Mouse (Mus musculus): Measurements from ENCODE around the gene Fmod. TPM values are rescaled to one million over a fixed set of nuclear protein-coding genes. Genes with fewer than 3 reads are reported as not detected.

Gene Fmod
- total RNA-seq (2021) = 10 to 100 TPM; 19.0 to 20.0 TPM

DNA sequence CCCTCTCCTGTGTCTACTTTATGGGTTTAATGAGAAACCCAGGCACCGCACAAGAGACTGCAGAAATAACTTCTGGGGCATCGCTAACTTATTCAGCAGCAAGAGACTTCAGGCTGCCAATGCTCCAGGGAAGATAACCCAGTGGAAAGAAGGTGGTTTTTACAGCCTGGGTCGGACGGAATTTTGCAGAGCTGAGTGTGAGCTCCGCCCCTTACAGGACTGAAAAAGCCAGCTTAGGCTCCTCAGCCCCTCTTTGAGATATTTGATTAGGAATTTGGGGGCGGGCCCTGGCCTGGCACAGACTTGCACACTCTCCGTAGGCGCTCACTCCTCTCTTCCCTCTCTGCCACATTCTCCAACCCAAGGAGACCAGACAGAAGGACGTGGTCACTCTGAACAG lies at the start of gene Fmod:
Fmod (plus strand) TSS at position 83 of the 400 bp plus-strand sequence.
- no peak for DNase-seq

DNA sequence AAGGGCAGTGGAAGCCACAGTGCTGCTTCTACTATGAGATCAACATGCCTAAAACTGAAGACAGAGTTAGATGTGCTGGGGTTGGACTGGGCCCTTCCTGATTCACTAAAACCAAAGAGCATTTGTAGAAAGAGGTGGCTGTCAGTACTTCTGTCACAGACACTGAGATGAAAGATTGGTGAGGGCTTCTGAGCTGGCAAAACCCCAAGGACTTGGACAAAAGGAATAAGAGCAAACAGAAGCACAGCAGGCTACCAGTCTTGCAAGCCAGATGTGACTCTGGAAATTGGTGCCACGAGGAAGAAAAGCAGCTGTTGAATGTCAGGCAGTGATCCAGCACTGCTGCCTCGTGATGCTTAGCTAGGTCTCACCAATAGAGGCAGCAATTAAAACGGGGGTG lies 48.2 kb upstream of the Fmod start:
- intact Hi-C loops (cut with DNase I) = no loop called here
- DNase-seq = no peak

More for the DNA sequence above, at the start of gene Fmod:
- intact Hi-C loops (cut with DNase I) = no loop called here

DNA sequence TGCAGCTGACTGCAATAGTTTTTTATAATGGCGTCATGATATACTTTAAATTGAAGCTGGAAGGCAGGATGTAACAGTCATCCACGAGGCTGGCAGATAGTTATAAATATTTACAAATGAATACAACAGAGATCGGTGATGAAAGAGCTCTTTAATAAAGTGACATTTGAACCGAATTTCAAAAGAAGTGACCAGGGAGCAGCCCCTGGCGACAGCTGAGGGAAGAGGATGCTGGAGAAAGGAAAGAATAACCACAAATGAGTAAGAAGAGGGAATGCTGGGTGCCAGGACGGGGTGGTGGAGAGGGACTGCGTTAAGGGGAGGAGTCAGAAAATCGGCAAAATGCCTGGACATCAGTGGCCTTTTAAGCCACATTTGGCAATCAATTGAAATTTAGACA lies 45.8 kb upstream of the Fmod start:
- intact Hi-C loops (cut with DNase I) = no loop called here
- no peak for DNase-seq

DNA sequence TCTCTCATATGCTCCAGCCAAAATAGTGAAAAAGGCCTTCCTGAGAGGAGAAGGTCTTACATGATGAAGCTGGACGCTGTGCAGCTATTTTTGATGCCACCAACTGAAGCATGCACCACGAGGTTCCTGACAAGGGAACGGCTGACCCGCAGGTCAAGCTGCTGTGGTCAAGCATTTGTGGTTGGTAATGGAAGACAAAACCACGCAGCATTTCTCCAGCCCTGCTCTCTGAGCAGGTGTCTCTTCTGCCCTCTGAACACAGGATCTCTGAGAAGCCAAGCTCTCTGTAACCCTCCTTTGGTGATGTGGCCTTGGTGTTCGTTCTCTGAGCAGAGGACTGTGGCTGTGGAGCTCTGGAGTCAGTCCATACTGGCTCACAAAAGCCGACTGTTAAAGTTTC lies 31.6 kb upstream of the Fmod start:
- intact Hi-C loops (cut with DNase I) = no loop called here
- no peak for DNase-seq

DNA sequence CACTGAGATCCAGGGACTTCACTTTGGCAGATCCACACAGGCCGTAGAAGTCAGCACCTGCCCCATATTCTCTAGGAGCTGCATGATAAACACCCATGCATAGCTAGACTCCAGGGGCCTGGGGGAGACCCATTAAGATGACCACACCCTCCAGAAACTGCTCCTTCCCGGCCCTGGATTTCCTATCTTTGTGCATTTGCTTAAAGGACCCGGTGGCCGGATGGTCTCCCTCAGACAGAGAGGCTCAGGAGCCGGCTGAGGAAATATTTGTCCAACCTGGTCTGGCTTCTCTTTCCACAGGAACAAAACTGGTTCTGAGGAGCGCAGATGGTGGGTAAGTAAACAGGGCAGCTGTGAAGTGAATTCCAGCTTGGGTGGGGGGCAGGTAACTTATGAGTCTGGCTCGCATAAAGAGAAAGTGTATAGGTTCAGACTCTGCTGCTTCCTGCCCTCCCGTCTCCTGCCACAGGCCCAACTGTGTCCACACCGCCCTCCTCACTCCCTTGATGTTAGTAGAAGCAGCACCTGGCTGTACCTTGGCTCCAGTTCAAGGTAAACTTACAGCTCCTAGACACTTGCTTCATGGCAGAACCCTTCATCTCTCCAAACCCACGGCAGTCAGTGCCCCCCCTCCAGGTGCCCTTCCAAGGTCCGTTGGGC lies 30.8 kb upstream of the Fmod start:
- no peak for DNase-seq
- intact Hi-C loops (cut with DNase I) = no loop called here

DNA sequence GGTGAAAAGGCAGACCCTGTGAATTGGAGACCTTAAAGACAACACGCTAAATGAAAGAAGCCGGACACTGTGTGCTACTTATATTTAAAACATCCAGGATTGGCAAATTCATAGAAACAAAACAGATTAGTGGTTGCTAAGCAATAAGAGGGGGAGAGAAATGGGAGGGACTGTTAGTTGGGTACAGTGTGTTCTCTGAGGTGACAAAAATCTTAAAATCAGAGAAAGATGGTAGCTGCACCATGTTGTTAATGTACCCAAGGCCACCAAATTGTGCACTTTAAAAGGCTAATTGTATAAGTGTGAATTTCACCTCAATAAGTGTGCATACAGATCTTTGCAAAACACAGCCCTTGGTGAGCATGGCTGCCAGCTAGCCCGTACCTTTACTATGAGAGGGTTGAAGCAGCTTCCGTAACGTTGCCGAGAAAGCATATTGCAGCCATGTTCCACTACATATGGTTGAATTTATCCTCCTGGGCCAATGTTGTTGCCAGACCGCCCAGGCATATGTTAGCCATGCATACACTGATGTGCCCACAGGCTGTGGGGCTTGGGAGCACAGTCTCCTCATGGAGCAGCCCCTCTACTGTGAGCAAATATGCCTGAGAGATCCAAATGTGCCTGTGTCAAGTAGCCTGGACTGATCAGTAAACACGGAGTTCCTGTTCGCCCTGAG lies 12.6 kb upstream of the Fmod start:
- no peak for DNase-seq
- intact Hi-C loops (cut with DNase I) = no loop called here

DNA sequence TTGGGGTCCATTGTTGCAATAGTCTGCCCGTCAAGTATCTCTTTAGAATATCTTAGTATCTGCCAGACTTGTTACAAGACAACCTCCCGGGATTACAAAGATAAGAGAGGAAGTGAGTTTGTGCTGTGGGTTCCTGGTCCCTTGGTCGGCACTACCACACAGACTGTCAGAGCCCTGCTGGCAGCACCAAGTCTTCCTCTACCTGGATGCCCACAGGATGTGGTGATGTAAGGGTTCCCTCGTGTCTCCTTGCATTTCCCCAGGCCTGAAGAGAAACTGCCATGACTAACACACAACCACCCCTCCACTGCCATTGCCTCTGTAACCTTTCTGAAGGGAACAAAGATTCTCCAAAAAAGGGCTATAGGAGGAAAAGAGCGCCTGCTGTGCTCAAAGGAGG lies 11.1 kb upstream of the Fmod start:
- DNase-seq = no peak
- intact Hi-C loops (cut with DNase I) = no loop called here

DNA sequence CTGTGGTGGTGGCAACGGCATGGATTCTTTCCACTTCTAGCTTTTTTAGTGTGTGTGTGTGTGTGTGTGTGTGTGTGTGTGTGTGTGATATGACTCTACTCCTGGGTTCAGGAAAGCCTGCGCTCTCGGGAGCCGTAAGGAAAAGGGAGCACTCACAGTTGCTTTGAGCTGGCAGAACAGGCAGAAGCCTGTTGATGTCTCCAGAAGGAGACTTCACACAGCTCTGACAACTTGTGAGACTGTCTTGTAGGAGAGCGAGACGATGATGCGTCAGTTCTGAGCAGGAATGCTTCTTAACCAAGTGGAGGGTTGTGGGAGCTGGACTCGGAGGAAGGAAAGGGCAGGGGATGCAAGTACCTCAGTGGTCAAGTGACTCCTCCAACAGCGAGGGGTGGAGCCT lies 10.3 kb upstream of the Fmod start:
- intact Hi-C loops (cut with DNase I) = no loop called here
- DNase-seq = no peak

DNA sequence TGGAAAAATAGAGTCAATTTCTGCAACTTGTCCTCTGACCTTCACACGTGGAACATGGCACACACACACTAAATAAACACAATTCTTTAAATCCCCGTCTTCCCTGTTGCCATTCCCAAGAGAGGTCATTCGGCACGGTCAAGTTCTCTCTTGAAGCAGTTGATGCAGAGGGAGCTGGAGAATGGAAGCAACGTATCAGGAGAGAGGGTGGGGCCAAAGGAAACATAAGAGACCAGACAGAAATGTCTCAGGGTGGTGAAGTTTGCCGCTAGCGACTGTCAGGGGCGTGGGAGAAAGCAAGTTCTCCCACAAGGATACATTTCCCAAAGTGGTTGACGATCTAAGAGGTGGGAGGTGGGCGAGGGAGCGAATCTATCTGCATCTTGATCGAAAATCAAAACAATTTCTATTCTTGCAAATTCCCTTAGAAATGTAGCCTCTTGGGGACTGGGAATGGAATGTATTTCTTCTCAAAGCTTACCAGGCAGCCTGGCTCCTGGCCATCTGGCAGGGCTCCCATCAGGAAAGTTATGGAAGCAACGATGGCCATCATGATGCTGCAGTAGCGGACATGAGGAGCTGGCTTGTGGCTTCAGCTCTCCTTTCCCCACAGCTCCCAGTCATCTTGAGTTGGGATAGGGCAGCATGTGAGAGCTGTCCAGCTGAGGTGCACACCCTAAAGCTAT lies 8.8 kb upstream of the Fmod start:
- DNase-seq = peak; percentile 42
- intact Hi-C loops (cut with DNase I) = no loop called here

DNA sequence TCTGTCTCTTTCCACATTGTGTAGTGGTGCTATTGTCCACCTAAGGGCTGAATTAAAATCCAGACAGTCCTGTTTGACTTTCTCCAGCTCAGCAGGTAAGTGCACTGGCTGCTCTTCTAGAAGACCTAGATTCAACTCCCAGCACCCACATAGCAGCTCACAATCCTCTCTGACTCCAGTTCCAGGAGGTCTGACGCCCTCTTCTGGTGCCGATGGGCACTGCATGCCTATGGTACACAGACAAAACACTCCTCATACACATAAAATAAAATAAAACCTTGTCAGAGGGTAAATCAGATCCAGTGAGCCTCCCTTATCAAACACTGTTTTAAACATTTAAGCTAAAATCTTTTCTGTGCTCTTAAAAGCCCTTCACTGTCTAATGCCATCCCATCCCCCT lies 562 bp upstream of the Fmod start:
- intact Hi-C loops (cut with DNase I) = no loop called here
- no peak for DNase-seq

DNA sequence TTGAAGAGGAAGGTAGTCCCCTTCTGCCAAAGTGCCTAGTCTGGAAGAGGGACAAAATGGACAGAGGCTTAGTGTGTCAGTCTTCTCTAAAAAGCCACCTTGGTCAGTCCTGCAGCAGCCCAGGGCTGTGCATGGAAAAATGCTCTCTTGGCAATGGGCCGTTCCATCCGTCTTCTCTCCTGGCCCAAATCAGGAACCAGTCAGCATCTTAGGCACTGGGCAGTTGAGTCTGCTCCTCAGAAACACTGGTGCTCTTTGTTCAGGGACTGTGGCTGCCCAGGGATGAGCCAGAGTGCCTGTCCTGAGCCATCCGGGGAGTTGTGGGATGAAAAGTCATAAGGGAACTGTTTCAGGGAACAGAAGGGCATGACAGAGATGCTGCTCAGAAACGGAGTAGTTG lies 1.3 kb downstream of the Fmod start:
- intact Hi-C loops (cut with DNase I) = no loop called here
- DNase-seq = no peak

DNA sequence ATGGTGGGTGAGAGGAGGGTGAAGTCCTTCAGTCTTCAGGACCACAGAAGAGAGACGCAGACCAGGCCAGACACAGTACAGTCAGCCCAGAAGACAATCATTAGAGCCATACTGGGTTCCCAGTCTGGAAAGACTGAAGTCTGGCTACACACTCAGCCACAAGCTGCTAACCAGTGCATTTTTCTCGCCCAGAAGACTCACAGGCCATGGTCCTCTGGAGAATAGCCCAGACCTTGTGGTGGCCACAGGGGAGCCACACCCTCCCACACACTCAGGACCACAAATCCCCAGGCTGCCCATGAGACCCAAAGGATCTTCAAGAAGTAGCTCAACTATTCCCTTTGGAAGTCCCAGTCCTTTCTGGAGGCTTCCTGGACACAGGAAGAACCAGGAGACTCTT lies 2.3 kb downstream of the Fmod start:
- intact Hi-C loops (cut with DNase I) = no loop called here

DNA sequence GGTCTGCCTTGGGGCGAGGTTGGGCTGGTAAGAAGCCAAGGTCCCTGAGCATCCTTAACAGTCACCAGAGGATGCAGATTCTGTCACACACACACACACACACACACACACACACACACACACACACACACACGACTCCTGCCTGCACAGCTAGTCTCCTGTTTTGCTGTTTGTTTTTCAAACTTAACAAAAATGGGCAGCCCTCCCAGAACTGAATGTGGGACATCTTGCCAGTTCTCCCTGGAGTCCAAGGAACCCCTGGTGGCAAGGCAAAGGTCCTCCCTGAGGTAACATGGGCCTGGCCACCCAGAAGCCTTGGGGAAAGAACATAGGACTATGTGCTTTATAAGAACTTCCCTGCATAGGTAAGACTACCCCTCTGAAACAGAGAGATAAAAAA lies 4.8 kb downstream of the Fmod start:
- intact Hi-C loops (cut with DNase I) = loop anchor here (10.0 kb wide), 1 partner anchor 407 kb away; no protein-coding TSS in a partner anchor
- no peak for DNase-seq

More for the DNA sequence above, 2.3 kb downstream of the Fmod start:
- DNase-seq = no peak

DNA sequence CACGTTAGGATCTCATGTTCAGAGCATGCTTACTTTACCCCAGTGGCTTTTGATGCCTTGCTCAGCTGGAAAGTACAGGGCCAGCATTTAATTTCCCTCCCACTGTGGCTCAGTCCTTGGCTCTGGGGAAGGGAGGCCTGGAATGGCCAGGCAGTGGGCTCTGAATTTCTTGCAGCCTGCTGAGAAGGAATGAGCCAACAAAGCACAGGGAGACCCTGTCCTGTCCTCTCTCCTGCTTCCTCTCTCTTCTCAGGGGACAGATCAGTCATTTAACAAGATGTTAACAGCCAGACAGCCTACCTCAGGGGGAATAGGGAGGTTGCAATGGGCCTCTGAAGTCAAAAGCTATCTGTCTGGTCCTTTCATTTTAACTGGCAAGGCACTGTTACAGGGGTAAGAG lies 5.3 kb downstream of the Fmod start:
- DNase-seq = no peak
- intact Hi-C loops (cut with DNase I) = loop anchor here (10.0 kb wide), 1 partner anchor 408 kb away; no protein-coding TSS in a partner anchor

DNA sequence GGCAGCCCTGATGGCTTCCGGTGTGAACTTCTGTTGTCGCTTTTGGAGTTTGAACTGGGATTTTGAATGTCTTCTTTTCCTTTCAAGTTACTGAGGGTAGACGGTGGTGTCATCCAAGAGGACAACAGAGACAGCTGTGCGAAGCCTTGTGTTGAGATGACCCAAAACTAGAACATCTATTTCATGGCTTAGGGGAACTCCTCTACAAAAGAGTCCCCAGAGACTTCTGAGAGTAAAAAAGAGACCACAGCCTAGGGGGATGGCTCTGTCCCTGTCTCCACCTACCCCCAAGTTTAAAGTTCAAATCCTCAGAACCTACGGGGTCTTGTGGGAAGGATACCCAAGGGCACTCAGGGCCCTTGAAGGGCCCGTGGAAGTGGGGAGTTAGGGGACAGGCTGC lies 7.8 kb downstream of the Fmod start:
- DNase-seq = no peak
- intact Hi-C loops (cut with DNase I) = loop anchor here (2.0 to 10.0 kb wide), 2 partner anchors 132 to 410 kb away; no protein-coding TSS in a partner anchor

DNA sequence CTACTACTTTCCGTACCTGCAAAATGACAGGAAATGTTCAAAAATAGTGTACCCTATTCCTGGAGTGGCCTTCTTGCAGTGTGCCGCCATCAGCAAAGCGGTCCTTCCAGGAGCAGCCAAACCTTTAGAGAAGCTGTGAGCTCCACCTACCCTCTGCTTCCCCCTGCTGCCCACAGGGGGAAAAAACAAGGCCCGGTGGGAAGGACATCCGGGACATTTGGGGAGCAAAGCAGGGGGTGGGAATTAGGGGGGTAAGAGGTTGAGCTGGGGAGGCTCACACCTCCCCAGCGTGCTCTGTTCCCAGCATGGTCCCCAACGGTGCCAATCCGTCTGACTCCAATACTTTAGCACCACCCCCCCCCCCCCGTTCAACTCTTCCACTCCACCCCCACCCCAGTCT lies 8.9 kb downstream of the Fmod start:
- DNase-seq = peak; percentile 82
- intact Hi-C loops (cut with DNase I) = loop anchor here (2.0 to 10.0 kb wide), 2 partner anchors 133 to 411 kb away; no protein-coding TSS in a partner anchor

DNA sequence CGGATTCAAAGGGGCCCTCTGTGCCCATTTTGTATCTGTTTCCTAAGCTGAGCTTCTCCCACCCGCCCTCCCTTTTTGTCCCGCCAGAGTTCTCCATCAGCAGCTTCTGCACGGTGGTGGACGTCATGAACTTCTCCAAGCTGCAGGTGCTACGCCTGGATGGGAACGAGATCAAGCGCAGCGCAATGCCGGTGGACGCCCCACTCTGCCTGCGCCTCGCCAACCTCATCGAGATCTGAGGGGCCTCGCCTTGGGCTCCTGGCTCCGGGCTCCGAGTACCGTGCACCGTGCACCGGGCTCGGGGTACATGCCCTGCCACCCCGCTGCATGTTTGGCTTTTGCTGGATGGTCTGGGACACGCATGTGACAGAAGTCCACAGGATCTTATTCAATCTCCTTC lies 9.3 kb downstream of the Fmod start:
- no peak for DNase-seq
- intact Hi-C loops (cut with DNase I) = loop anchor here (10.0 kb wide), 1 partner anchor 412 kb away; no protein-coding TSS in a partner anchor

DNA sequence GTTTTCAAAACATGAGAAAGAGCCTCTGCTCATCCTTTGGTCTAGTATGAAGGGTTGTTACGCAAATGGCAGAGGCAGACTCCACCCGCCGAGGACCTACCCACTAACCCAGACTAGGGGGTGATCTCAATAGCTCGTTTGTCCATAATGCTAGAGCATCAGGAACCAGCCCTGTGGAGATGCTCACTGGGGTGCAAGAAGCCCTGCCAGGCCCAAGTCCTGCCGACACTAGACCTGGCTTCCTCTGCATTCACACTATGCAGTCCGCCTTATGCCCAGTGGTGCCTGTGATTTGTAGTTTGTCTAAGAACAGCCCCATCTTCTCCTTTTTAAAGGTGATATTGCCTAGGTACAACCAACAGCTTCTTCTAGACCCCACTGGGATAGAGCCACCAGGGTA lies 10.4 kb downstream of the Fmod start:
- intact Hi-C loops (cut with DNase I) = loop anchor here (10.0 kb wide), 1 partner anchor 413 kb away; no protein-coding TSS in a partner anchor
- no peak for DNase-seq

DNA sequence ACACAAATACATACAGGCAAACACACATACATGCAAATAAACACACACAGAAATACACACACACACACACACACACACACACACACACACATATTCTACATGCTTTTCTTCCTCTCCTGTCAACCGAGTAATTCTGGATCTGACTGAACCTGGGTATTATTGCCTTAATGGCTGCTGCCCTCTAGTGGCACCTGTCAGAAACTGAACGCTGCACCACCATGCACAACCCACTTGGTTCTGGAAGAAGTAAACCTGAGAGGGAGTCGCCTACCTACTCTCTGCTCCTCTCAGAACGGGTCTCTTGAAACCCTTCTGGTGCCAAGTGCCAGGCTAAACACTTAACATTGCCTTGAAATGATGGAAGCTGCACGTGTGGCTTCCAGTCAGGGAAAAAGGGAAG lies 11.7 kb downstream of the Fmod start:
- DNase-seq = peak; percentile 71
- intact Hi-C loops (cut with DNase I) = loop anchor here (1.0 to 10.0 kb wide), 2 partner anchors 312 to 414 kb away; no protein-coding TSS in a partner anchor

DNA sequence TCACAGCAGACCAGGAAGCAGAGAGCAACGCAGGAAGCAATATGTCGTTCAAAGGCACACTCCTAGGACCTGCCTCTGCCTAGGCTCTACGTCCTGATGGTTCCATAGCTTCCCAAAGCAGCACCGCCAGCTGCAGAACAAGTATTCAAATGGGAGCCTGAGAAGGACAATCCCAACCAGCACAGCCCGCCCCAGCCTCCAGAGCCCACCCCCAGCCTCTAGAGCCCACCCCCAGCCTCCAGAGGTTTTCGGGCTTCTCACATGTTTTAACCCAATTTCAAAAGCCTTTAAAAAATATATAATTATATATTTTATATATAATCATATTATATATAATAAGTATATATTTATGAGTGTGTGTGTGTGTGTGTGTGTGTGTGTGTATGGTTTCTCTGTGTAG lies 12.5 kb downstream of the Fmod start:
- DNase-seq = no peak
- intact Hi-C loops (cut with DNase I) = loop anchor here (10.0 kb wide), 1 partner anchor 415 kb away; no protein-coding TSS in a partner anchor

DNA sequence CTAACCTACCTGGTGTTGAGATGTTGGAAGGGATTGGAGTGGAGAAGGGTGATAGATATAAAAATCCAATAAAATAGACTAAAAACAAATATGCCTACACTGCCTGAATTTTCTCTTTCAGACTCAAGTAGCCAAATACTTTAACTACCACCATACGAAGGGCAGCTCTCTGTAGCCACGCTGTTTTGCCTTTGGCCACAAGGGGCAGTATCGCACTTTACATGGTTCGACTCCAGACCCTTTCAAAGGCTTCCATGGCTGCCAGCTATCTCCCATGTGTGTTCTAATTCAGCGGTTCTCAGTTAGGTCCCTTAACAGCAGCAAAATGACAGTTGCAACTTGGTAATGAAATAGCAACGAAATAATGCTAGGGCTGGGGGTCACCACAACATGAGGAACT lies 16.2 kb downstream of the Fmod start:
- peak; percentile 90 for DNase-seq
- intact Hi-C loops (cut with DNase I) = loop anchor here (1.0 kb wide), 1 partner anchor 53 kb away; no protein-coding TSS in a partner anchor

Data from left cerebral cortex, postnatal 4 days (tissue).